Mouse (Mus musculus): ENCODE measurements at regions not wholly inside any gene's neighbourhood (a gene's known extent, or its start where the extent isn't known, plus 50 kb on each side); places are given as distances from the start of the nearest gene placed in this dataset. TPM values are rescaled to one million over a fixed set of nuclear protein-coding genes. Genes with fewer than 3 reads are reported as not detected.

DNA sequence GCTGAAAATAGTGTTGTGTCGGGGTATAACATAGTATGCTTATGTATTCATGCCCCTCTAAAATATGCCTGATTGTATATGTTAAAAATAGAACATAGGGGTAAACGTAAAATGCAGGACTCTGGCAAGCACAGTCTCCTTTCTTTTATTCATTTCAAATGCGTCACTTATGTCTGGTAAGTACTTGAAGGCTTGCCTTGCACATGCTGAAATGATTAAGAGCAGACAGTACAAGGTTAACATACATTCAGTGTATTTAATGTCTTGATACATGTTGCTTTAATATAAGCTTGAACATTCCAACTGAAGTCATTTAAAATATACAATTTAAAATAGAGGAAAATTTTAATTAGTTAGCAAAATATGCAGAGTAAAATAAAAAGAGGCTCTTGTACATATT, 50.9 kb upstream of the Meox2 start:
- Histone ChIP-seq H3K9me3 (replicated peaks; ENCODE audit: control insufficient read depth, low read length) (no peaks in the 10 kb centered on the region), H3K4me3 (ENCODE audit: low read depth, low read length) (no peak overlapping the region), H3K27me3 (ENCODE audit: control insufficient read depth, insufficient read depth, low read length) (no peaks in the 10 kb centered on the region), H3K9ac (replicated peaks; ENCODE audit: low read length) (no peak overlapping the region), H3K36me3 (replicated peaks; ENCODE audit: control insufficient read depth, insufficient read depth, low read depth, low read length) (no peaks in the 10 kb centered on the region), H3K27ac (replicated peaks; ENCODE audit: low read depth, low read length) (no peak overlapping the region), H3K4me1 (ENCODE audit: control insufficient read depth, insufficient read depth, low read length) (no peaks in the 10 kb centered on the region), H3K4me2 (ENCODE audit: low read depth, low read length) (no peak overlapping the region)
- ATAC-seq (replicated peaks; ENCODE audit: insufficient number of reproducible peaks, low FRiP score, low TSS enrichment, low read depth) (no peak), DNase-seq (ENCODE audit: low spot score) (peak; percentile 72)
- 43% methylated on average over 3 of the region's 3 CpGs for WGBS

Small RNAs in the stretch of these regions (microRNA-seq; reads per million reads assigned to microRNA genes)
- gene Gm44326 (ENCODE audit: borderline number of aligned reads), result not detected
- 158 reads per million, percentile 49 among the genes with 10 or more reads in this experiment for gene Mir5099 (ENCODE audit: borderline number of aligned reads)

Measured in embryonic facial prominence, embryonic 11.5 days (tissue).